Mouse (Mus musculus) macrophage (primary cell): ENCODE results near the gene Exoc2. TPM values are rescaled to one million over a fixed set of nuclear protein-coding genes. Genes with fewer than 3 reads are reported as not detected.
A peak's percentile ranks its signal among the peaks of the same experiment; 100 is the strongest.

Source experiments
- H3K27ac ChIP-seq: fragments of 350-480 bp; formaldehyde crosslinking; 2 replicates; pipeline ENCODE4 v1.9.0; 2021
- H3K36me3 ChIP-seq: fragments of 350-480 bp; formaldehyde crosslinking; 2 replicates; pipeline ENCODE4 v1.9.0; 2021; ENCODE audit errors: inconsistent target
- H3K4me3 ChIP-seq: fragments of 350-480 bp; formaldehyde crosslinking; 2 replicates; pipeline ENCODE4 v1.9.0; 2021; ENCODE audit errors: inconsistent target
- H3K79me2 ChIP-seq: fragments of 350-480 bp; formaldehyde crosslinking; 2 replicates; pipeline ENCODE4 v1.9.0; 2021; ENCODE audit errors: inconsistent target
- WGBS: methylation state at CpG from one replicate; pipeline ENCODE4 v1.1.7; 2026; ENCODE audit warnings: inconsistent platforms; ENCODE audit not compliant: missing documents; 5-methylcytosine and 5-hydroxymethylcytosine counted together
- polyA plus RNA-seq: library from polyadenylated mRNA; stranded (reverse); fragments of 250-400 nt; gene quantifications from 3 replicates; pipeline ENCODE4 v1.2.4, GENCODE M21; 2018; ENCODE audit warnings: inconsistent platforms
- total RNA-seq, 78 experiments: library from RNA; depleted of rRNA; stranded (reverse); fragments of 250-400 nt; gene quantifications; 1 replicate in 9 of 78; 2 replicates in 24 of 78; 3 replicates in 43 of 78; 4 replicates in 2 of 78; pipeline ENCODE4 v1.2.4; 2018; ENCODE audit warnings: inconsistent platforms in 56 of 78

The Exoc2 gene
- 100 to 1,000 TPM; 118 to 217 (median 176) TPM for total RNA-seq (2018; cell fraction: chromatin; rRNA removed)
- total RNA-seq (2018; cell fraction: cytosol; rRNA removed) = 10 to 100 TPM; 26.6 to 38.4 (median 32.7) TPM
- total RNA-seq (2018; cell fraction: nucleus; rRNA removed) = 100 to 1,000 TPM in 4 of 26 experiments, 10 to 100 TPM in 22; 52.4 to 130 (median 74.6) TPM
- 26.3 to 39.0 TPM (median 30.4 TPM) in 3 replicates for polyA plus RNA-seq

- WGBS = under 1% methylated on average over 54 of the region's 54 CpGs
- no peaks in the 10 kb centered on the region for H3K36me3 ChIP-seq
- peak within 1 kb of the TSS; percentile 52 for H3K4me3 ChIP-seq
- peaks cover 49% of the 10 kb centered on the region for H3K79me2 ChIP-seq
- H3K27ac ChIP-seq = peak within 1 kb of the TSS; percentile 22; the same call in 1 of the 2 replicates
Observed at GRCm38 (mm10) chr13:30973501-30974246, at the start of gene Exoc2, which contains the start of gene Gm5447. Gene Exoc2, minus strand, starts transcription at chr13:30974093. Gene Gm5447, plus strand, starts transcription at chr13:30974204.

GRCm38 (mm10) chr13:31023664-31024063, 49.8 kb upstream of the Exoc2 start:
- Histone ChIP-seq H3K79me2 (no peaks in the 10 kb centered on the region), H3K4me3 (no peak overlapping the region), H3K36me3 (no peaks in the 10 kb centered on the region), H3K27ac (no peak overlapping the region)
- WGBS = 97% methylated on average over 3 of the region's 3 CpGs

- Histone ChIP-seq H3K36me3 (no peaks in the 10 kb centered on the region), H3K27ac (no peak overlapping the region), H3K4me3 (no peak overlapping the region), H3K79me2 (no peaks in the 10 kb centered on the region)
- WGBS = 89% methylated on average over 6 of the region's 6 CpGs
Observed at GRCm38 (mm10) chr13:31021927-31022326, 48.0 kb upstream of the Exoc2 start.

- no peaks in the 10 kb centered on the region for H3K79me2 ChIP-seq
- no peak overlapping the region for H3K4me3 ChIP-seq
- no peak overlapping the region for H3K27ac ChIP-seq
- no peaks in the 10 kb centered on the region for H3K36me3 ChIP-seq
- WGBS = 83% methylated on average over 4 of the region's 4 CpGs
Observed at GRCm38 (mm10) chr13:31021514-31021913, 47.6 kb upstream of the Exoc2 start.

GRCm38 (mm10) chr13:31017545-31017944, 43.7 kb upstream of the Exoc2 start:
- WGBS = 22% methylated on average over 3 of the region's 3 CpGs
- H3K27ac ChIP-seq = no peak overlapping the region

GRCm38 (mm10) chr13:31004995-31005394, 31.1 kb upstream of the Exoc2 start:
- Histone ChIP-seq H3K79me2 (no peaks in the 10 kb centered on the region), H3K27ac (no peak overlapping the region)
- WGBS = 58% methylated on average over 4 of the region's 4 CpGs

More at GRCm38 (mm10) chr13:31017545-31017944, 43.7 kb upstream of the Exoc2 start:
- H3K36me3 ChIP-seq = no peaks in the 10 kb centered on the region
- no peaks in the 10 kb centered on the region for H3K79me2 ChIP-seq
- H3K4me3 ChIP-seq = no peak overlapping the region

GRCm38 (mm10) chr13:31004458-31004857, 30.6 kb upstream of the Exoc2 start:
- H3K27ac ChIP-seq = no peak overlapping the region
- H3K4me3 ChIP-seq = no peak overlapping the region
- 45% methylated on average over 12 of the region's 12 CpGs for WGBS
- H3K36me3 ChIP-seq = no peaks in the 10 kb centered on the region
- no peaks in the 10 kb centered on the region for H3K79me2 ChIP-seq

More at GRCm38 (mm10) chr13:31004995-31005394, 31.1 kb upstream of the Exoc2 start:
- Histone ChIP-seq H3K4me3 (no peak overlapping the region), H3K36me3 (no peaks in the 10 kb centered on the region)

GRCm38 (mm10) chr13:30999799-31000198, 25.9 kb upstream of the Exoc2 start:
- Histone ChIP-seq H3K27ac (no peak overlapping the region), H3K4me3 (no peak overlapping the region), H3K36me3 (no peaks in the 10 kb centered on the region), H3K79me2 (no peaks in the 10 kb centered on the region)
- WGBS = 90% methylated on average over 5 of the region's 6 CpGs

- 89% methylated on average over 8 of the region's 8 CpGs for WGBS
- no peak overlapping the region for H3K4me3 ChIP-seq
- H3K79me2 ChIP-seq = no peaks in the 10 kb centered on the region
- no peaks in the 10 kb centered on the region for H3K36me3 ChIP-seq
- H3K27ac ChIP-seq = no peak overlapping the region
Observed at GRCm38 (mm10) chr13:30997526-30998253, 23.8 kb upstream of the Exoc2 start.

GRCm38 (mm10) chr13:30994249-30994858, 20.5 kb upstream of the Exoc2 start:
- 33% methylated on average over 6 of the region's 6 CpGs for WGBS
- no peaks in the 10 kb centered on the region for H3K79me2 ChIP-seq

GRCm38 (mm10) chr13:30993819-30994218, 19.9 kb upstream of the Exoc2 start:
- Histone ChIP-seq H3K27ac (peak overlapping the region; percentile 39; the same call in 1 of the 2 replicates), H3K79me2 (no peaks in the 10 kb centered on the region), H3K36me3 (no peaks in the 10 kb centered on the region), H3K4me3 (no peak overlapping the region)
- 47% methylated on average over 3 of the region's 3 CpGs for WGBS

More at GRCm38 (mm10) chr13:30994249-30994858, 20.5 kb upstream of the Exoc2 start:
- Histone ChIP-seq H3K4me3 (no peak overlapping the region), H3K27ac (peak overlapping the region; percentile 39; the same call in 1 of the 2 replicates), H3K36me3 (no peaks in the 10 kb centered on the region)

GRCm38 (mm10) chr13:30990233-30990632, 16.3 kb upstream of the Exoc2 start:
- Histone ChIP-seq H3K79me2 (no peaks in the 10 kb centered on the region), H3K4me3 (no peak overlapping the region), H3K36me3 (no peaks in the 10 kb centered on the region), H3K27ac (no peak overlapping the region)
- WGBS = 84% methylated on average over 9 of the region's 9 CpGs

- no peaks in the 10 kb centered on the region for H3K79me2 ChIP-seq
- 80% methylated on average over 10 of the region's 10 CpGs for WGBS
Observed at GRCm38 (mm10) chr13:30989710-30990109, 15.8 kb upstream of the Exoc2 start.

GRCm38 (mm10) chr13:30987686-30988085, 13.8 kb upstream of the Exoc2 start:
- H3K27ac ChIP-seq = peak overlapping the region; percentile 82
- 11% methylated on average over 2 of the region's 2 CpGs for WGBS

More at GRCm38 (mm10) chr13:30989710-30990109, 15.8 kb upstream of the Exoc2 start:
- H3K27ac ChIP-seq = no peak overlapping the region
- H3K36me3 ChIP-seq = no peaks in the 10 kb centered on the region
- no peak overlapping the region for H3K4me3 ChIP-seq

More at GRCm38 (mm10) chr13:30987686-30988085, 13.8 kb upstream of the Exoc2 start:
- Histone ChIP-seq H3K36me3 (no peaks in the 10 kb centered on the region), H3K79me2 (no peaks in the 10 kb centered on the region), H3K4me3 (no peak overlapping the region)
